Mouse (Mus musculus): ENCODE measurements around the gene Igsf9b. TPM values are rescaled to one million over a fixed set of nuclear protein-coding genes. Genes with fewer than 3 reads are reported as not detected.

The Igsf9b gene
- polyA plus RNA-seq (2015; fragmentation: Nextera tagmentation; extraction: Ambion mirVana), result 0.01 TPM in 2 replicates

GRCm38 (mm10) chr9:27298411-27299285, at the start of gene Igsf9b:
Gene Igsf9b (plus strand): TSS chr9:27299204.
- peak within 1 kb of the TSS; percentile 36 for H3K4me3 ChIP-seq (ENCODE audit: low read depth, low read length)
- H3K27me3 ChIP-seq (ENCODE audit: insufficient read depth, low read length), result peaks cover 45% of the 10 kb centered on the region
- TF ChIP-seq EP300 (IDR thresholded peaks at IDR 0.05; ENCODE audit: low read depth) (no peak), CTCF (IDR thresholded peaks at IDR 0.05; ENCODE audit: low read depth) (no peak)

GRCm38 (mm10) chr9:27252034-27252714, 46.8 kb upstream of the Igsf9b start:
- Histone ChIP-seq H3K27me3 (ENCODE audit: insufficient read depth, low read length) (no peaks in the 10 kb centered on the region), H3K27ac (ENCODE audit: low read depth) (no peak overlapping the region), H3K4me3 (ENCODE audit: low read depth, low read length) (no peak overlapping the region), H3K4me2 (ENCODE audit: low read depth, low read length) (no peak overlapping the region), H3K36me3 (replicated peaks; ENCODE audit: insufficient read depth, low read length) (no peaks in the 10 kb centered on the region), H3K4me1 (ENCODE audit: insufficient read depth) (no peaks in the 10 kb centered on the region), H3K9me3 (ENCODE audit: low read length) (no peaks in the 10 kb centered on the region), H3K9ac (replicated peaks) (no peak overlapping the region)
- 65% methylated on average over 7 of the region's 7 CpGs for WGBS (ENCODE audit: insufficient replicate concordance)
- ATAC-seq, result no peak
- DNase-seq, result no peak
- TF ChIP-seq CTCF (IDR thresholded peaks at IDR 0.05; ENCODE audit: low read depth) (no peak), EP300 (IDR thresholded peaks at IDR 0.05; ENCODE audit: low read depth) (no peak)

More at GRCm38 (mm10) chr9:27298411-27299285, at the start of gene Igsf9b:
- H3K4me1 ChIP-seq (ENCODE audit: insufficient read depth), result no peaks in the 10 kb centered on the region
- H3K9ac ChIP-seq (replicated peaks), result no peak within 1 kb of the TSS
- no peaks in the 10 kb centered on the region for H3K36me3 ChIP-seq (replicated peaks; ENCODE audit: insufficient read depth, low read length)
- H3K4me2 ChIP-seq (ENCODE audit: low read depth, low read length), result peak within 1 kb of the TSS; percentile 58
- no peaks in the 10 kb centered on the region for H3K9me3 ChIP-seq (ENCODE audit: low read length)
- under 1% methylated on average over 40 of the region's 40 CpGs for WGBS (ENCODE audit: insufficient replicate concordance)
- DNase-seq, result peak; percentile 42
- peak; percentile 54 for ATAC-seq
- no peak within 1 kb of the TSS for H3K27ac ChIP-seq (ENCODE audit: low read depth)

- Histone ChIP-seq H3K4me1 (ENCODE audit: insufficient read depth) (no peaks in the 10 kb centered on the region), H3K4me2 (ENCODE audit: low read depth, low read length) (no peak overlapping the region), H3K27ac (ENCODE audit: low read depth) (no peak overlapping the region), H3K9ac (replicated peaks) (no peak overlapping the region), H3K27me3 (ENCODE audit: insufficient read depth, low read length) (no peaks in the 10 kb centered on the region), H3K4me3 (ENCODE audit: low read depth, low read length) (no peak overlapping the region), H3K36me3 (replicated peaks; ENCODE audit: insufficient read depth, low read length) (no peaks in the 10 kb centered on the region), H3K9me3 (ENCODE audit: low read length) (no peaks in the 10 kb centered on the region)
- no peak for DNase-seq
- ATAC-seq, result no peak
- TF ChIP-seq EP300 (IDR thresholded peaks at IDR 0.05; ENCODE audit: low read depth), result no peak
- no peak for TF ChIP-seq CTCF (IDR thresholded peaks at IDR 0.05; ENCODE audit: low read depth)
- 61% methylated on average over 6 of the region's 6 CpGs for WGBS (ENCODE audit: insufficient replicate concordance)
Measured at GRCm38 (mm10) chr9:27256454-27256853, 42.5 kb upstream of the Igsf9b start.

- no peak for ATAC-seq
- no peak overlapping the region for H3K27ac ChIP-seq (ENCODE audit: low read depth)
- 53% methylated on average over 3 of the region's 3 CpGs for WGBS (ENCODE audit: insufficient replicate concordance)
Measured at GRCm38 (mm10) chr9:27260378-27260947, 38.5 kb upstream of the Igsf9b start.

GRCm38 (mm10) chr9:27261905-27262304, 37.1 kb upstream of the Igsf9b start:
- no peak for ATAC-seq

More at GRCm38 (mm10) chr9:27260378-27260947, 38.5 kb upstream of the Igsf9b start:
- Histone ChIP-seq H3K27me3 (ENCODE audit: insufficient read depth, low read length) (no peaks in the 10 kb centered on the region), H3K36me3 (replicated peaks; ENCODE audit: insufficient read depth, low read length) (no peaks in the 10 kb centered on the region), H3K4me2 (ENCODE audit: low read depth, low read length) (no peak overlapping the region), H3K9ac (replicated peaks) (no peak overlapping the region), H3K9me3 (ENCODE audit: low read length) (no peaks in the 10 kb centered on the region), H3K4me3 (ENCODE audit: low read depth, low read length) (no peak overlapping the region), H3K4me1 (ENCODE audit: insufficient read depth) (no peaks in the 10 kb centered on the region)
- DNase-seq, result no peak
- TF ChIP-seq CTCF (IDR thresholded peaks at IDR 0.05; ENCODE audit: low read depth) (no peak), EP300 (IDR thresholded peaks at IDR 0.05; ENCODE audit: low read depth) (no peak)

GRCm38 (mm10) chr9:27265009-27265408, 34.0 kb upstream of the Igsf9b start:
- Histone ChIP-seq H3K36me3 (replicated peaks; ENCODE audit: insufficient read depth, low read length) (no peaks in the 10 kb centered on the region), H3K9ac (replicated peaks) (no peak overlapping the region), H3K27me3 (ENCODE audit: insufficient read depth, low read length) (no peaks in the 10 kb centered on the region), H3K27ac (ENCODE audit: low read depth) (no peak overlapping the region), H3K4me1 (ENCODE audit: insufficient read depth) (no peaks in the 10 kb centered on the region), H3K4me3 (ENCODE audit: low read depth, low read length) (no peak overlapping the region), H3K4me2 (ENCODE audit: low read depth, low read length) (no peak overlapping the region), H3K9me3 (ENCODE audit: low read length) (no peaks in the 10 kb centered on the region)
- WGBS (ENCODE audit: insufficient replicate concordance), result 54% methylated on average over 3 of the region's 3 CpGs
- no peak for DNase-seq
- no peak for TF ChIP-seq CTCF (IDR thresholded peaks at IDR 0.05; ENCODE audit: low read depth)
- TF ChIP-seq EP300 (IDR thresholded peaks at IDR 0.05; ENCODE audit: low read depth), result no peak
- ATAC-seq, result no peak

More at GRCm38 (mm10) chr9:27261905-27262304, 37.1 kb upstream of the Igsf9b start:
- no peak overlapping the region for H3K9ac ChIP-seq (replicated peaks)
- no peaks in the 10 kb centered on the region for H3K4me1 ChIP-seq (ENCODE audit: insufficient read depth)
- H3K27ac ChIP-seq (ENCODE audit: low read depth), result no peak overlapping the region
- H3K4me2 ChIP-seq (ENCODE audit: low read depth, low read length), result no peak overlapping the region
- WGBS (ENCODE audit: insufficient replicate concordance), result 72% methylated on average over 2 of the region's 2 CpGs
- no peak for DNase-seq
- no peak overlapping the region for H3K4me3 ChIP-seq (ENCODE audit: low read depth, low read length)
- no peaks in the 10 kb centered on the region for H3K36me3 ChIP-seq (replicated peaks; ENCODE audit: insufficient read depth, low read length)
- no peak for TF ChIP-seq CTCF (IDR thresholded peaks at IDR 0.05; ENCODE audit: low read depth)
- TF ChIP-seq EP300 (IDR thresholded peaks at IDR 0.05; ENCODE audit: low read depth), result no peak
- no peaks in the 10 kb centered on the region for H3K27me3 ChIP-seq (ENCODE audit: insufficient read depth, low read length)
- no peaks in the 10 kb centered on the region for H3K9me3 ChIP-seq (ENCODE audit: low read length)

All from liver, postnatal 0 days (tissue).